16 mouse cellular contexts compared by ENCODE assay signal in the genomic region with DNA sequence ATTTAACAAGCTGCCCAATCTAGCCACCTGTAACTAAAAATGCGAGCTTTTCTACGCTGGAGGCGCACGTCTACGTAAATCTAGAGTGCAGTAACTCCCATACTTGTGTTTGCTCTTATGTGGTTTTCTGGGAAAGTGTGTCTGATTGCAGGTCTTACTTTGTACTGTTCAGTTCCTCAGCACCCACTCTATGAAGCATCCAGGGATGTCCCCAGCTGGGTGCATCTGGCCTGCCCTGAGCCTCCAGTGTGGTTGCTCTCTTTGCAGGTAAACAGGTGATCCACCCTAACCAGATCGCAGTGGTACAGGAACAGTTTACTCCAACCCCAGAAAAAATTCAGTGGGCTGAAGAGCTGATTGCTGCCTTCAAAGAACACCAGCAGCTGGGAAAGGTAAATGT.
DNase-seq lines count a peak whose midpoint lies in the region; ATAC-seq and TF ChIP-seq lines count a peak whose summit lies in the region.
"Had no signal": no experiment of that assay in that cellular context is flagged by ENCODE, and none has a peak within 500 bp of the region (broad histone marks: within the 10 kb centered on the region; RNA-seq: fewer than 3 reads in every experiment).

No protein-coding gene starts in this region.

- 0 out of 2 replicates have a peak overlapping the region, but pooled peaks have one; percentile 12 for H3K27ac ChIP-seq in hindbrain, embryonic 13.5 days
- no peak overlapping the region for H3K27ac ChIP-seq in hindbrain, embryonic 11.5 days (ENCODE audit: low read depth, low read length)
- peak overlapping the region; percentile 100 for H3K27ac ChIP-seq in cerebellum, adult 2 months (ENCODE audit: insufficient read depth, low read length)
- 0 out of 2 replicates have a peak overlapping the region, but pooled peaks have one; percentile 2 for H3K27ac ChIP-seq in forebrain, embryonic 14.5 days (ENCODE audit: low read depth, low read length)
- H3K27ac ChIP-seq: heart, adult 2 months; heart, embryonic 15.5 days; liver, embryonic 13.5 days; midbrain, embryonic 15.5 days had no signal

- no peak for ATAC-seq in hindbrain, embryonic 13.5 days (ENCODE audit: low FRiP score)
- ATAC-seq in hindbrain, embryonic 11.5 days (ENCODE audit: low FRiP score), result no peak
- no peak for ATAC-seq in forebrain, embryonic 14.5 days
- ATAC-seq: midbrain, embryonic 15.5 days had no signal

- no peak overlapping the region for H3K4me3 ChIP-seq in hindbrain, embryonic 13.5 days
- H3K4me3 ChIP-seq in hindbrain, embryonic 11.5 days (ENCODE audit: low read depth, low read length), result no peak overlapping the region
- peak overlapping the region; percentile 76 for H3K4me3 ChIP-seq in cerebellum, adult 2 months (replicated peaks; ENCODE audit: insufficient read depth, low read depth, low read length)
- H3K4me3 ChIP-seq in forebrain, embryonic 14.5 days (ENCODE audit: low read depth, low read length), result no peak overlapping the region
- H3K4me3 ChIP-seq: heart, adult 2 months; heart, embryonic 15.5 days; liver, embryonic 13.5 days; midbrain, embryonic 15.5 days had no signal

- no peaks in the 10 kb centered on the region for H3K36me3 ChIP-seq in hindbrain, embryonic 13.5 days
- H3K36me3 ChIP-seq in hindbrain, embryonic 11.5 days (ENCODE audit: control insufficient read depth, insufficient read depth, low read length), result no peaks in the 10 kb centered on the region
- H3K36me3 ChIP-seq in forebrain, embryonic 14.5 days (ENCODE audit: control insufficient read depth, insufficient read depth, low read length), result no peaks in the 10 kb centered on the region
- H3K36me3 ChIP-seq: heart, embryonic 15.5 days; liver, embryonic 13.5 days; midbrain, embryonic 15.5 days had no signal

- H3K4me1 ChIP-seq in hindbrain, embryonic 13.5 days (replicated peaks), result peaks cover 22% of the 10 kb centered on the region; the same call in 1 of the 2 replicates
- 0 out of 2 replicates have a peak, but pooled peaks cover 3% of the 10 kb centered on the region for H3K4me1 ChIP-seq in hindbrain, embryonic 11.5 days (replicated peaks; ENCODE audit: control insufficient read depth, insufficient read depth, low read length)
- peaks cover 19% of the 10 kb centered on the region; the same call in 1 of the 2 replicates for H3K4me1 ChIP-seq in cerebellum, adult 2 months (ENCODE audit: control insufficient read depth, insufficient read depth, low read length)
- peaks cover 18% of the 10 kb centered on the region for H3K4me1 ChIP-seq in forebrain, embryonic 14.5 days (ENCODE audit: control insufficient read depth, insufficient read depth, low read length)
- H3K4me1 ChIP-seq: heart, embryonic 15.5 days; liver, embryonic 13.5 days; midbrain, embryonic 15.5 days had no signal

- WGBS in hindbrain, embryonic 13.5 days, result 83% methylated on average over 6 of the region's 6 CpGs
- WGBS in hindbrain, embryonic 11.5 days, result 91% methylated on average over 6 of the region's 6 CpGs
- WGBS in cerebellum, adult 2 months, result 19% methylated on average over 6 of the region's 6 CpGs
- WGBS in forebrain, embryonic 14.5 days, result 81% methylated on average over 6 of the region's 6 CpGs

- DNase-seq in hindbrain, embryonic 11.5 days (ENCODE audit: low spot score), result no peak
- peak; percentile 27 for DNase-seq in A20 (ENCODE audit: low read depth, low spot score)
- DNase-seq in cerebellum, adult 2 months, result peak; percentile 65 to 80
- no peak for DNase-seq in forebrain, embryonic 14.5 days (ENCODE audit: low spot score)
- no peak for DNase-seq in lung, postnatal 36 days
- DNase-seq in ovary, postnatal 14 days (ENCODE audit: low spot score), result no peak
- DNase-seq: adrenal gland, postnatal 36 days; gastrocnemius, postnatal 10 days; heart, adult 2 months; kidney, adult 9 months; liver, embryonic 13.5 days; thymus, adult 18-20 months had no signal

- TF ChIP-seq POLR2A in cerebellum, adult 2 months (IDR thresholded peaks at IDR 0.05; ENCODE audit: borderline replicate concordance, insufficient read depth, low read length), result 0 out of 2 replicates have a peak, but pooled peaks have one; percentile 11

- H3K9ac ChIP-seq in hindbrain, embryonic 13.5 days, result no peak overlapping the region
- no peak overlapping the region for H3K9ac ChIP-seq in hindbrain, embryonic 11.5 days (ENCODE audit: low read depth, low read length)
- 0 out of 2 replicates have a peak overlapping the region, but pooled peaks have one; percentile 0 for H3K9ac ChIP-seq in forebrain, embryonic 14.5 days (ENCODE audit: low read length)
- H3K9ac ChIP-seq: heart, embryonic 15.5 days; liver, embryonic 13.5 days; midbrain, embryonic 15.5 days had no signal

- no peaks in the 10 kb centered on the region for H3K9me3 ChIP-seq in hindbrain, embryonic 13.5 days
- no peaks in the 10 kb centered on the region for H3K9me3 ChIP-seq in hindbrain, embryonic 11.5 days (ENCODE audit: control insufficient read depth, low read length)
- no peaks in the 10 kb centered on the region for H3K9me3 ChIP-seq in forebrain, embryonic 14.5 days (replicated peaks; ENCODE audit: control insufficient read depth, low read length)
- H3K9me3 ChIP-seq: heart, embryonic 15.5 days; liver, embryonic 13.5 days; midbrain, embryonic 15.5 days had no signal

- no peak for TF ChIP-seq CTCF in cerebellum, adult 2 months (IDR thresholded peaks at IDR 0.05; ENCODE audit: borderline replicate concordance, insufficient read depth, low read depth, low read length)

- H3K4me2 ChIP-seq in hindbrain, embryonic 13.5 days, result no peak overlapping the region
- H3K4me2 ChIP-seq in hindbrain, embryonic 11.5 days (replicated peaks; ENCODE audit: low read depth, low read length), result no peak overlapping the region
- peak overlapping the region; percentile 40; the same call in 1 of the 2 replicates for H3K4me2 ChIP-seq in forebrain, embryonic 14.5 days (ENCODE audit: low read length)
- H3K4me2 ChIP-seq: heart, embryonic 15.5 days; liver, embryonic 13.5 days had no signal

- peaks cover 18% of the 10 kb centered on the region for H3K27me3 ChIP-seq in hindbrain, embryonic 13.5 days
- H3K27me3 ChIP-seq in hindbrain, embryonic 11.5 days (ENCODE audit: control insufficient read depth, insufficient read depth, low read length), result no peaks in the 10 kb centered on the region
- H3K27me3 ChIP-seq in cerebellum, adult 2 months (ENCODE audit: control insufficient read depth, insufficient read depth, low read length), result no peaks in the 10 kb centered on the region
- peaks cover 3% of the 10 kb centered on the region; the same call in 1 of the 2 replicates for H3K27me3 ChIP-seq in forebrain, embryonic 14.5 days (replicated peaks; ENCODE audit: control insufficient read depth, insufficient read depth, low read length)
- H3K27me3 ChIP-seq: heart, embryonic 15.5 days; liver, embryonic 13.5 days; Patski had no signal

Comparison
In these comparisons a context has a peak if more than half of its experiments do, and no peak if none do; other contexts are left out.
1. DNase-seq: peak in A20 (single experiment) and cerebellum, adult 2 months (2 of 2); none in hindbrain, embryonic 11.5 days (single experiment), forebrain, embryonic 14.5 days (single experiment), lung, postnatal 36 days (single experiment) and ovary, postnatal 14 days (single experiment).